Mouse (Mus musculus) E14TG2a.4 (cell line): ENCODE measurements around the gene Ifna6.

Experiments
- H3K27me3 ChIP-seq: 2 replicates; pipeline ENCODE4 v1.6.1; 2014; ENCODE audit warnings: low read length, control low read depth; ENCODE audit not compliant: insufficient read depth
- H3K36me3 ChIP-seq: 2 replicates; pipeline ENCODE4 v1.6.1; 2014; ENCODE audit warnings: low read length, control low read depth; ENCODE audit not compliant: insufficient read depth
- H3K4me1 ChIP-seq: replicated peaks from 2 replicates; pipeline ENCODE4 v1.6.1; 2014; ENCODE audit warnings: low read depth, low read length, control low read depth
- H3K4me3 ChIP-seq: replicated peaks from 2 replicates; pipeline ENCODE4 v1.5.1; 2014; ENCODE audit warnings: mild to moderate bottlenecking, low read length
- H3K9me3 ChIP-seq: 2 replicates; pipeline ENCODE4 v1.6.1; 2014; ENCODE audit warnings: low read length, control low read depth
- CTCF ChIP-seq: conservative IDR thresholded peaks from 2 replicates; pipeline ENCODE4 v1.5.1; 2014; ENCODE audit warnings: low read length
- NANOG ChIP-seq: IDR thresholded peaks from 2 replicates; pipeline ENCODE4 v1.6.1; 2014; ENCODE audit warnings: borderline replicate concordance, low read length, mixed read lengths
- POU5F1 ChIP-seq: IDR thresholded peaks from 2 replicates; pipeline ENCODE4 v1.6.1; 2014; ENCODE audit warnings: low read length, borderline replicate concordance

Ifna6 gene

GRCm38 (mm10) chr4:88849698-88850097, 22.5 kb downstream of the Ifna6 start, which contains the start of gene Ifna1:
Ifna1 (plus strand) TSS chr4:88850087.
- TF ChIP-seq POU5F1, result no peak
- no peaks in the 10 kb centered on the region for H3K27me3 ChIP-seq
- no peaks in the 10 kb centered on the region for H3K4me1 ChIP-seq
- no peaks in the 10 kb centered on the region for H3K9me3 ChIP-seq
- H3K36me3 ChIP-seq, result no peaks in the 10 kb centered on the region
- H3K4me3 ChIP-seq, result no peak within 1 kb of the TSS

- Histone ChIP-seq H3K9me3 (peaks cover 2% of the 10 kb centered on the region; the same call in 1 of the 2 replicates), H3K36me3 (no peaks in the 10 kb centered on the region), H3K4me1 (no peaks in the 10 kb centered on the region; the same call in 1 of the 2 replicates), H3K4me3 (no peak overlapping the region), H3K27me3 (no peaks in the 10 kb centered on the region)
- TF ChIP-seq CTCF (no peak), POU5F1 (no peak), NANOG (no peak)
Measured at GRCm38 (mm10) chr4:88851026-88851763, 24.0 kb downstream of the Ifna6 start.

GRCm38 (mm10) chr4:88859214-88859613, 32.0 kb downstream of the Ifna6 start:
- H3K9me3 ChIP-seq, result peaks cover 3% of the 10 kb centered on the region; the same call in 1 of the 2 replicates
- peaks cover 29% of the 10 kb centered on the region for H3K4me1 ChIP-seq
- H3K27me3 ChIP-seq, result peaks cover 3% of the 10 kb centered on the region; the same call in 1 of the 2 replicates
- no peak overlapping the region for H3K4me3 ChIP-seq
- no peaks in the 10 kb centered on the region for H3K36me3 ChIP-seq
- TF ChIP-seq POU5F1, result no peak
- TF ChIP-seq NANOG, result no peak
- TF ChIP-seq CTCF, result no peak

- Histone ChIP-seq H3K4me1 (peaks cover 48% of the 10 kb centered on the region), H3K4me3 (peak overlapping the region; percentile 37), H3K27me3 (peaks cover 20% of the 10 kb centered on the region), H3K36me3 (no peaks in the 10 kb centered on the region), H3K9me3 (no peaks in the 10 kb centered on the region)
- TF ChIP-seq NANOG (no peak), POU5F1 (no peak), CTCF (no peak)
Measured at GRCm38 (mm10) chr4:88863309-88863708, 36.1 kb downstream of the Ifna6 start.

GRCm38 (mm10) chr4:88864599-88864998, 37.4 kb downstream of the Ifna6 start:
- H3K36me3 ChIP-seq, result no peaks in the 10 kb centered on the region
- TF ChIP-seq NANOG (no peak), CTCF (no peak), POU5F1 (no peak)
- H3K9me3 ChIP-seq, result no peaks in the 10 kb centered on the region
- peaks cover 29% of the 10 kb centered on the region for H3K27me3 ChIP-seq
- H3K4me1 ChIP-seq, result peaks cover 56% of the 10 kb centered on the region
- no peak overlapping the region for H3K4me3 ChIP-seq

- H3K9me3 ChIP-seq, result no peaks in the 10 kb centered on the region
- TF ChIP-seq POU5F1 (no peak), CTCF (no peak), NANOG (no peak)
- H3K27me3 ChIP-seq, result peaks cover 29% of the 10 kb centered on the region
- no peaks in the 10 kb centered on the region for H3K36me3 ChIP-seq
- peaks cover 56% of the 10 kb centered on the region for H3K4me1 ChIP-seq
- no peak overlapping the region for H3K4me3 ChIP-seq
Measured at GRCm38 (mm10) chr4:88865011-88865569, 37.9 kb downstream of the Ifna6 start.

- H3K4me1 ChIP-seq, result peaks cover 40% of the 10 kb centered on the region
- H3K36me3 ChIP-seq, result no peaks in the 10 kb centered on the region
- peak overlapping the region; percentile 76 for H3K4me3 ChIP-seq
- TF ChIP-seq CTCF (peak; percentile 94), POU5F1 (no peak), NANOG (no peak)
- peaks cover 30% of the 10 kb centered on the region for H3K27me3 ChIP-seq
- no peaks in the 10 kb centered on the region for H3K9me3 ChIP-seq
Measured at GRCm38 (mm10) chr4:88867366-88867925, 40.2 kb downstream of the Ifna6 start.
